Mouse (Mus musculus) ES-E14 (cell line): ENCODE data around the gene Nfatc4.

ENCODE experiments used
- CHD2 ChIP-seq: IDR thresholded peaks from 2 replicates; pipeline ENCODE4 v1.6.1; 2014; ENCODE audit warnings: mild to moderate bottlenecking, low read depth, low read length, inconsistent platforms
- HCFC1 ChIP-seq: IDR thresholded peaks from 2 replicates; pipeline ENCODE4 v1.6.1; 2012; ENCODE audit warnings: low read length, inconsistent platforms, borderline replicate concordance; ENCODE audit not compliant: insufficient read depth
- MAFK ChIP-seq: IDR thresholded peaks from 2 replicates; pipeline ENCODE4 v1.6.1; 2014; ENCODE audit warnings: mild to moderate bottlenecking, low read depth, low read length, inconsistent platforms; ENCODE audit not compliant: insufficient read depth
- ZNF384 ChIP-seq: IDR thresholded peaks from 2 replicates; pipeline ENCODE4 v1.6.1; 2012; ENCODE audit warnings: low read depth, low read length, inconsistent platforms

DNA sequence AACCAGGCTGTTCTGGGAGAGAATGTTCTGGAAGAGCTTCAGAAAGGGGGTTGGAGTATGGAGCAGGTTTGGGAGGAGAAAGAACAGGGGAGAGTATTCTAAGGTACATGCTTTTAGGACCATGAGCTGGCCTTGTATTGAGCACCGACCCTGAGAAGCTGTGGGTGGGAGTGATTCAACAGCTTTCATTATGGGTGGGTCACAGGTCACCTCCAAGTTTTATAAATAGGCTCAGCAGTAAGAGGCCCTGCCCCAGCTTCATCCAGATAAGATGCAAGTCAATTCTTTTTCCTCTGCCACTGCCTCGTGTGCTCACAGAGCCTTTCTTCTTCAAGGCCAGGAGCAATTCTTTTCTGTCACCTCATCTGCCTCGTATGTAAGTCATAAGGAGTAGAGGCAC, 45.8 kb upstream of the Nfatc4 start:
- TF ChIP-seq HCFC1 (no peak), CHD2 (no peak), MAFK (no peak), ZNF384 (no peak)
